Mouse (Mus musculus) thymus, adult 18-20 months (tissue): ENCODE data around the gene Pwwp2b.

ENCODE experiments used
- DNase-seq, 2 experiments: peaks; one replicate each; pipeline ENCODE4 v3.0.0; 2022; ENCODE audit warnings: mixed read lengths in 2 of 2

The Pwwp2b gene

DNA sequence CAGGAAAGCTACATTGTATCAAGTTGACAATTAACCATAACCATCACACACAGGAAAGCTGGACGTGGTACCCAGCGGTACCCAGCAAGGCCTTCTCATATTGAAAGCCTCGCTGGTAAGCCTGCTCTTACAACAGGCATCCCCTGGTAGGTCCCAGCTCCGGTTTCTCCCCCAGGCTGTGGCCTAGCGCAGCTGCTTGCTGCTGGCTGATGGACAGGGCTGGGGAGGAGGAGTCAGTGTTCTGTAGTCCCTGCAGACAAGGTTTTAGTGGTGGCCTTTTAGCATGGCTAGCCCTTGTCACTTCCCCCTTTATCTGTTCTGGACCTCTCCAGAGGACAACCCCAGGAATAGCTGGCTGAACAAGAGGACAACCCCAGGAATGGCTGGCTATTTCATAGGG is 54.0 kb downstream of the Pwwp2b start:
- DNase-seq, result no peak

DNA sequence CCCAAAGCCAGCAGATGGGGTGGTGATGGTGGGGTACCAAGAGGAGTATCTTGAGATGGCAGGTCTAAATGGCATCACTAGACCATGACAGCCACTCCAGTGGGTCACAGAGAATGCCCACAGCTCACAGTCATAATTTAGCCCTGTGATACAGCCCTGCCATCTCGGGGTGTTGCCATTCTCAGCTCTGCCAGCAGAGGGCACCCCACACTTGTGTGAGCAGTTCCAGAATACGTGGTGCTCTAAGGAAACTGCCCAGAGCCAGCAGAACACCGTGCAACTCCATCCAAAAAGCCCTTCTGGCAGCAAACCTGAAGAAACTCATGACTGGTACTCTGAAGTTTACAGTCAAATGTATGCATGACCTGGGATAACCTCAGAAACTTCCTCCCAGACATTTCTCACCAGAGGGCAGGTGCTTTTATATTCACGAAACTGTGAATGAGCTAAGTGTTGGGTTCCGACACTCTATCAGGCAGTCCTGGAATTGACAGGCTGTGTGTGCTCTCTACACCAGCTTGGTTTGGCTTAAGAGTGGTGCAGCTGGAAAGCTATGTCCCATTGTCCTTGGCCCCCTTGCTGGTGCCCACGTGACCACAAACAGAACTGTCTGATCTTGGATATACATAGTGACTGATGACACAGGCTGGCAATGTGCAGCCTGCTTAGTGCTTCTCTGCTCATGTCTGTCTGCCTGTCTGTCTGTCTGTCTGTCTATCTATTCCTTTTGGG is 55.2 kb downstream of the Pwwp2b start:
- peak; percentile 45 to 52 for DNase-seq

DNA sequence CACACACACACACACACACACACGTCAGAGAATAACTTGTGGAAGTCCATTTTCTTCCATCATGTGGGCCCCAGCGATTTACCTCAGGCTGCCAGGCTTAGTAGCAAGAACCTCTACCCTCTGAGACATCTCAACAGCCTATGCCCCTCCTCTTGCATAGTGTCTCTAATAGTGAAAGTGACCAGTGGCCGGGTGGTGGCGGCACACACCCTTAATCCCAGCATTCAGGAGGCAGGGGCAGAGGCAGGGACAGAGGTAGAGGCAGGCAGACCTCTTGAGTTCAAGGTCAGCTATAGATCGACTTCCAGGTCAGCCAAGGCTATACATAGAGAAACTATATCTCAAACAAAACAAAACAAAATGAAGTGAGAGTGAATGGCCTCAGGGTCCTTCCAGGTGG is 56.0 kb downstream of the Pwwp2b start:
- DNase-seq, result no peak

DNA sequence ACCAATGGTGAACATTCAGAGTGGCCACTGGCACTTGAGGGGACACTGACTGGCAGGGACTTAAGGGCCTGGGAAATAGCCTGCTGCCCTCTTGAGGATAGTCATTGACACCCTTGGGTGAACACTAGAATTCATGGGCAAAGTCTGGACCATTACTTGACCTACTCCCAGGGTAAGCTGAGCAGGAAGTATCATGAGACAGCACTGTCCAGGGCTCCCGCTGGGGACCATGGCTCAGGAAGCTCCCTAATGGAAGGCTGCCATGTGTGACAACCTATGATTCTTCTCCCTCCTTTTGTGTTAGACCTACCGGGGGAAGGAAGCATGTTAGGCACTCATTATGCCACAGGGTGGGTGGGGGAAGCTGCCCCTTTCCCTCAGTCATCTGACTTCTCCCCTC is 58.8 kb downstream of the Pwwp2b start:
- no peak for DNase-seq

DNA sequence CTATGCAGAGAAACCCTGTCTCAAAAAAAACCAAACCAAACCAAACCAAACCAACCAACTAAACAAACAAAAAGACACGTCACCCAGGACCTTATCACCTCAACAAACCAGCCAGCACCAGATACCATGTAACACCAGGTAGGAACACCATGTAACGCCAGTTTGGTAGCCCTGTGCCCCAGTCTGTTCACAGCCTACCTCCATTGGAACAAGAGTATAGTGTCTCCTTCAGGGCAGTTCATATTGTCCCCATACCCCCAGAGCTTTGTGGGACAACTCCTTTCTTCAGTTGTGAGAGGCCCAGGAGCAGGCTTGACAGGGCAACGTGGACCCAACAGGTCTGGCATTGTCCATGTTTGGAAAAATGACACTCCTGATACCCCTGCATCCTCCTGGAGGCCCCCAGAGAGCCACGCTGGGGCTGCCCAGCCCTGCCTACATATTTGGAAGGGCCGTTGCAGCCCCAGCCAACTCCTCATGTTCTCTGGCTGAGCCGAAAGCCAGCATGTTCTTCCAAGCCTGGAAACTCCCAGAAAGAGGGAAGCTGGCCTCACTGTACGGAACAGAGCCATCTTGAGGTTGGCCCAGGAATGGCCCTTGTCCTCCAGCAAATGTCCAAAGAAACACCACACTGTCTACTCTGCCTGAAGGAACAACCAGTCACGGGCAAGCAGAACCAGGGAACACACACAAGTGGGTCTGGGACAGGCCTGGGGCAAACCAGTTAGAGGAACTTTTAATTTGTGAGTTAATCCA is 60.0 kb downstream of the Pwwp2b start:
- DNase-seq, result no peak

DNA sequence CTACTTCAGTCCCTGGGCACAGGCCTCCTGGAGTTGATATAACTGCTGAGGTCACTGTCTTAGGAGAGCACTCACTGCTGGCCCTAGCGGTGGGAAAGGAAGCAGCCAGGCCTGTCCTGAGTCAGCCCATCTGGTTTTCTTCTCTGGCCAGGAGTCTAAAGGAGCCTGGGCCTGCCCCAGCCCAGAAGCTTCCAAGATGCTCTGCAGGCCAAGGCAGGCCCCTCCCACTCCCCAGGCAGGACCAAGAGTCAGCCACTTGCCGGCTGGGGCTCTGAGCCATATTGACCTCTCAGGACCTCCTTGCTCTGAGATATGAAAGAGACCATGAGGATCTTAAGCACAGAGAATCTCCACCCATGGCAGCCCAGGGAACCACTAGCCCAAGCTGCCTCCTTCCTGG is 60.8 kb downstream of the Pwwp2b start:
- DNase-seq, result no peak

DNA sequence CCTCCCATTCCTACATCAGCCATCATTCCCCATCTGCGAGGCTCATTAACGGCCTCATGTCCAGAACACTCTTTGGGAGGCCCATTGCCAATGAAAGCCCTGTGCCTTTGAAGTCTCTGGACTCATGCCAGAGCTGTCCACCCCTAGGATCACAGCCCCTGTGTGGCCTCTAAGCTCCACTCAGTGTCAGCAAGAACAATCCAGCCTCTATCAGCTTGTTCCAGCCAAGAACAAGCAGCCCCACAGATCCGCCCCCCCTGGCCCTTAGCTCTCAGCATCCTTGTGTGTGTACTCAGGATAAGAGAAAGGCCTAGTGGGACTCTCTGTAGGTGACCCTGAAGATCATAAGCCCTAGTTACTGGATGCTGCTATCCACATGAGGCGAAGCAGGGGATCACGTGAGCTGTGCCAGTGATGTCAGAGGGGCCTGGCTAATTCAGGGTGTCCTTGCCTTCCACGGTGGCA is 62.2 kb downstream of the Pwwp2b start:
- DNase-seq, result no peak

DNA sequence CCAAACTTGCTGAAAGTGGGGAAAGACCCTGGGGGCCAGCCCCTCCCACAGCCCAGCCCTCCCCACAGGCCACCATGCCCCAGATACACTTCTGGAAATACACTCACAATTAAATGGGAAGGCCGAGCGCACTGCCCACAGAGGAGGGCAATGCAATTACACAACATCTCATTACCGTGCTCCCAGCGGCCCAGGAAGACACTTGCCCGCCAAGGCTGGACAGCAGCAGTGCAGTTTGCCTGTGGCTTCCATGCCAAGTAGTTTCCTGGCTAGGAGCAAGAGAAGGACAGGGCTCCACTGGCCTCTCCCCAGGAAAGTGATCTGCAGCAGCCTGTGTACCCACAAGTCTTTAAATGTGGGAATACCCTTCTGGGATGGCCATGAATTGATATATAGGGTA is 64.4 kb downstream of the Pwwp2b start:
- no peak for DNase-seq

DNA sequence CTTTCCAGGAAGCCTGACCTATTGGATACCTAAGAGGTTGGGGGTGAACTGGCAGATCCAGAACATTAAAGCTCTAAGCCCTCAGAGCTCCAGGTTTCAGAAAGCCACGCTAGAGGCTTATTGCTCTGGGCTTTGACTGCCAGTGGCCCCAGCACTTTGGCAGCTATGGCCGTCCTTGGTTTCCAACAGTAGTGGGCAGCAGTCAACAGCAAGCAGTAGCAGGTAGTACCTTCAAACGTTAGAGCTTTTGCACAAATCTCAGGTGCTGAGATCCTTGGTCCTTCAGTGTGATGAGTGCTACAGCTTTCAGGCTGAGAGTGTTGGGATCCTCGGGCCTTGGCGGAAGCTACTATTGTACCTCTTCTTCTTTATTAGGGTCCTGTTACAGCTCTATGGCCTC is 65.1 kb downstream of the Pwwp2b start:
- DNase-seq, result no peak

DNA sequence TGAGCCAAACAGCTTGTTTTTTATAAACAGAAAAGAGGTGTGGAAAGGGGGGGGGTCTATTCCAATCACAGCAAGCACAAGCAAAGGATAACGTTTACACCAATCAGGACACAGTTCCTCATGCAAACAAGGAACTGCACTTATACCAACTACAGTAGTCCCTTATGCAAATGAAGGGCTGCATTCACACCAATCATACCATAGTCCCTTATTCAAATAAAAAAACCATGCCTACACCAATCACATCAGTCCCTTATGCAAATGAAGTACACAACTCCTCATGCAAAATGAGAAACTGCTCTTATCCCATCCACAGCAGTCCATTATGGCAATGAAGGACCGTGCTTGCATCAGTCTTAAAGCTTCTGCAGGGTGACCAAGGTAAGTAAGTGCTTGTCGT is 66.4 kb downstream of the Pwwp2b start:
- DNase-seq, result no peak

DNA sequence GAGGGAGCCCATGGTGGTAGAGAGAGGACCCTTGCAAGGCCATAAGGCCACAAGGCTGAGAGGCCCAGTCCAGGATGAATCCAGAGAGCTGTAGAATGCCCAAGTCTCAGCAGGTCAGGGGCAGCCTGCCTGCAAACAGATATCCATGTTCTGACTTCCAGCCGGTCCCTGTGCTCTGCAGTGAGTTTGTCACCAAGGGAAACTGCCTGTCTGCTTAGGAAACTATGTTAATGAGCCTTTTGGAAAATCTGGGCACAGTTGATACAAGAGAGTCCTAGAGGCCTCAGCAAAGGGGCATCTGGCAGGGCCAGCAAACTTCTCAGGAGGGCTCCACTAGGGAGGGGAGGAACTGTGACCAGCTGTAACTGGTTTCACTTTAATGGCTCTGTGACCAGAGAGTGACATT is 70.7 kb downstream of the Pwwp2b start:
- no peak for DNase-seq
